Mouse (Mus musculus) splenic B cell, adult 2 months (primary cell): ENCODE measurements around the gene Itgb1bp1.

Experiments
- DNase-seq: peaks from one replicate; pipeline ENCODE4 v3.0.0-alpha.2; 2011; ENCODE audit warnings: low read depth, low spot score
- H3K27me3 ChIP-seq: 2 replicates; pipeline ENCODE4 v1.6.1; 2012; ENCODE audit warnings: mild to moderate bottlenecking, low read length, moderate library complexity, mixed read lengths; ENCODE audit not compliant: control insufficient read depth, poor library complexity, insufficient read depth, severe bottlenecking
- H3K36me3 ChIP-seq: 2 replicates; pipeline ENCODE4 v1.6.1; 2012; ENCODE audit warnings: mild to moderate bottlenecking, low read length, moderate library complexity, mixed read lengths; ENCODE audit not compliant: control insufficient read depth, poor library complexity, insufficient read depth, severe bottlenecking

Itgb1bp1 gene

GRCm38 (mm10) chr12:21316869-21317265 is 30.8 kb upstream of the Itgb1bp1 start:
- Histone ChIP-seq H3K36me3 (peaks cover 16% of the 10 kb centered on the region), H3K27me3 (no peaks in the 10 kb centered on the region)
- DNase-seq, result no peak

DNA sequence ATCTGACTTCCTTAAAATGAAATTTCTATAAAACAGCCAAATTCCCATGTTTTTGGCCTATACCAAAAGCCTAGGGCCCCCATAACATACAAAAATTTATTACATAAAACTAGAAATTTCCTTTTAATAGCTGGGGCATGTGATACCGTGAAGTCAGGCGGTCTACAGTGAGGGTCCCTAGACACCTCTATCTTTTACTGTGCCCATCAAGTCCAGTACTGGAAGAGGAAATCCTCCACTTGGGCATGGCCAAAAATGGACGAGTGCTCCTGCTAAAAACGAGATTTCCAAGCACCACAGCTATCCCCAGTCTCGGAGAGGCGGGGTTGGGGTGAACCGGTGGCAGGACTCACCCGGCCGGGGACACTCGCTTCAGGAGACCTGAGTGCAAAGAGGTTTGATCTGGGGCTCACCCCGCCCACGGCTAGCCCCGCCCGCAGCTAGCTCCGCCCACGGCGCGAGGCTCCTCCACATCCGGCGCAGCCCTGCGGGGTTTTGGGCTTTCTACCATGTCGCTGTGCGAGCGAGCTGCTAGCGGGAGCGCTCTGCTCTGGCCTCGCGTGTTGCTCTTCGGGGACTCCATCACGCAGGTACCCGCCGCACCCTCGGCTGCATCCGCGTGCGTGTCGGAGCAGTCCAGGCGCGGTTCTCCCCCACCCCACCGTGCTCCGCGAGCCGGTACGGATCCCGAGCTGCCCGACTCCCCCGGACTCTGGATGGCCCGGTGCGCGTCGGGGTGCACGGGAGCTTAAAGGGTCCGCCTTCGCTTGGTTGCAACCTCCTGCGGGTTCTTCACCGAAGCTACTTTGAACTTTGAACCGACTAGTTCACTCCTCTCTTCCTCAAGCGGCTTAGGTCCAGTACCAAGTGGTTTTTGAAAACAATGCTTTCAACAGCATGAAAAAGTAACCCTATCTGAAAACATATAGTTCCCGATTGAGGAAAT is 30.1 kb upstream of the Itgb1bp1 start, which contains the start of gene Iah1:
Gene Iah1 (plus strand): TSS at position 467 of the 946 bp plus-strand sequence.
- Histone ChIP-seq H3K36me3 (peaks cover 14% of the 10 kb centered on the region), H3K27me3 (no peaks in the 10 kb centered on the region)
- DNase-seq, result peak; percentile 92

GRCm38 (mm10) chr12:21312201-21312600 is 26.1 kb upstream of the Itgb1bp1 start:
- peaks cover 13% of the 10 kb centered on the region for H3K36me3 ChIP-seq
- H3K27me3 ChIP-seq, result no peaks in the 10 kb centered on the region
- DNase-seq, result no peak

GRCm38 (mm10) chr12:21306721-21307120 is 20.6 kb upstream of the Itgb1bp1 start:
- Histone ChIP-seq H3K36me3 (peaks cover 7% of the 10 kb centered on the region), H3K27me3 (no peaks in the 10 kb centered on the region)
- no peak for DNase-seq

GRCm38 (mm10) chr12:21305741-21306140 is 19.7 kb upstream of the Itgb1bp1 start:
- Histone ChIP-seq H3K36me3 (peaks cover 12% of the 10 kb centered on the region), H3K27me3 (no peaks in the 10 kb centered on the region)
- DNase-seq, result no peak

GRCm38 (mm10) chr12:21302361-21302783 is 16.3 kb upstream of the Itgb1bp1 start:
- Histone ChIP-seq H3K36me3 (peaks cover 15% of the 10 kb centered on the region), H3K27me3 (no peaks in the 10 kb centered on the region)
- DNase-seq, result no peak

- Histone ChIP-seq H3K27me3 (no peaks in the 10 kb centered on the region), H3K36me3 (peaks cover 16% of the 10 kb centered on the region)
- no peak for DNase-seq
Observed at GRCm38 (mm10) chr12:21301932-21302331, 15.8 kb upstream of the Itgb1bp1 start.

DNA sequence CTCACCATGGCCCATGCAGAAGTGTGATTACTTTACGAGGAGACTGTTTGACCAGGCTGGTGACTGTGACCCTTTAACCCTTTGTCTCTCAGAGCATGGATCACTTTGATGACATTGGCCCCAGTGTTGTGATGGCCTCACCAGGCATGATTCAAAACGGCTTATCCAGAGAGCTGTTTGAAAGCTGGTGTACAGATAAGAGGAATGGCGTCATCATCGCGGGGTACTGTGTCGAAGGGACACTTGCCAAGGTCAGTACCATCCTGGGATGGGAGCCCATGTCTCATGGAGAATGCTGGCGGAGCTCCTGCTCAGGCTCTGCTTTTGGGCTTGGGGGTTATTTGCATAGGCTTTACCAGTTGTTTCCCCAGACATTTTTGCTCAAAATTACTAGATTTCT is 15.2 kb upstream of the Itgb1bp1 start:
- no peak for DNase-seq
- peaks cover 16% of the 10 kb centered on the region for H3K36me3 ChIP-seq
- H3K27me3 ChIP-seq, result no peaks in the 10 kb centered on the region

GRCm38 (mm10) chr12:21298856-21299255 is 12.8 kb upstream of the Itgb1bp1 start:
- DNase-seq, result no peak

GRCm38 (mm10) chr12:21289651-21290050 is 3.6 kb upstream of the Itgb1bp1 start:
- Histone ChIP-seq H3K27me3 (no peaks in the 10 kb centered on the region), H3K36me3 (peaks cover 7% of the 10 kb centered on the region)
- no peak for DNase-seq

More at GRCm38 (mm10) chr12:21298856-21299255, 12.8 kb upstream of the Itgb1bp1 start:
- H3K36me3 ChIP-seq, result peaks cover 22% of the 10 kb centered on the region
- no peaks in the 10 kb centered on the region for H3K27me3 ChIP-seq

DNA sequence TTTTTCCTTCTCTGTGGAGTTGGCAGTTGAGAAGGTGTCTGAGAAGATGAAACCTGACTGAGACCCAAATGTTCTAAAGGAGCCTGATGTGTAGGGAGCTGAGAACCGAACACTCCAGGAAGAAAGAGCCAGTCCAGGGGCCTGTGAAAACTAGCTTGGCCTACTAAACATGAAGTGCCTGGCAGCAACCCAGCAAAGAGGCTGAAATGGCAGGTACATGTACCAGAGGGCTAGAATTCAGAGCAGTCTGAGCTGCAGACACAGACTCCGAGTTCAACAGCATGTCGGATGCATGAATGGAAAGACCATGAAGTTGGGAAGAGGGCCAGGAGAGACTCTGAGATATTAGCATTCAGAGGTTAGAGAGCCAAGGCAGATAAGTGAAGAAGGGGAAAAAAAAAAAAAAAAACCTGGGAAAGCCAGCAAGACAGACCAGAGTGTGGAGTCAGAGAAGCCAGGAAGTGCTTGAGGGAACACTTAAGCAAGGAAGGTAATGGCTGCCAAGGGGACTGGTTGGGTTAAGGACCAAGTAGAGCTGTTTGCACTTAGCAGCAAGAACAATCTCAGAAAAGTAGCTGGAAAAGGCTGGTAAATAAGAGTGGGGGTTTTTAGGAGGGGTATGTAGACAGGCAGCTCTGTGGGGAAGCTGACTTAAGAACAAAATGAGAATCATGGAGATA is 2.8 kb upstream of the Itgb1bp1 start:
- DNase-seq, result no peak
- no peaks in the 10 kb centered on the region for H3K27me3 ChIP-seq
- peaks cover 7% of the 10 kb centered on the region for H3K36me3 ChIP-seq

GRCm38 (mm10) chr12:21286712-21287650 is 897 bp upstream of the Itgb1bp1 start:
- DNase-seq, result peak; percentile 74
- Histone ChIP-seq H3K27me3 (no peaks in the 10 kb centered on the region), H3K36me3 (no peaks in the 10 kb centered on the region)

DNA sequence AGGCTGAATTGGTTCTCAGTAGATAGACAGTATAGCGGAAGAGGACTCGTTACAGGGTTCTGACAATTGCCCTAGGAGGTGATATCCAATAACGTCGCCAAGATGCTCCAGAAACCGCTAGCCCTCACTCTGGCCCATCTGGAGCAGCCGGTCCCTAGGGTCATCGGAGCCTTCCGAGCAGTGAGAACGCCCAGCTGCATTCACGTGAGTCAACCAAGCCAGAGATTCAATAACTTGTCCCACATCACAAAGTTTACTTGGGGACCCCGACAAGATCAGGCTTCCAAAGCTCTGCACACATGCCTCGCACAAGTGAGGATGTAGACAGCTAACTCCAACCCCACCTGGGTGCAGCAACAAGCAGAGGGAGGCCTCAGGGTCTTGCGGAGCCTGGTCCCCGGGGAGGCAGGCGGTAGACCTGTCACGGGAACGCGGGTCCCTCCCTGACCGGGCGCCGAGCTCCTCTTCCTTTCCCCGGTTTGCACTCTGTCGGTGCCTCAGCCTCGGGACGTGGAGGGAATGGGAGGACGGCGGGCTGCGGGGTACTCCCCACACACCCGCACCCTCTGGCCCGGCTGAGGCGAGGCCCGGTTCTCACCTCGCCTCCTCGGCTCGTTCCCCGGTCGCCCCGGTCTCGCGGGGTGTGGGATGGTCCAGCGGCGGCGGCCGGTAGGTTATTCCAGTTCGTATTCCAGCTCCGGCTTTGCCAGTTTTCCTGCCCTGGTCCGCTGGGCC is 409 bp downstream of the Itgb1bp1 start:
- no peak for DNase-seq
- no peaks in the 10 kb centered on the region for H3K36me3 ChIP-seq
- H3K27me3 ChIP-seq, result no peaks in the 10 kb centered on the region
